Mouse (Mus musculus): Measurements from ENCODE around the gene Sntg2. TPM values are rescaled to one million over a fixed set of nuclear protein-coding genes. Genes with fewer than 3 reads are reported as not detected.

Gene Sntg2
- polyA plus RNA-seq (2015; fragmentation: Nextera tagmentation; extraction: Ambion mirVana), result 2.1 and 3.3 TPM in 2 replicates

GRCm38 (mm10) chr12:30372933-30373501 lies at the start of gene Sntg2:
Gene Sntg2, minus strand, starts transcription at chr12:30373375.
- peak within 1 kb of the TSS; percentile 55 for H3K4me3 ChIP-seq
- under 1% methylated on average over 30 of the region's 39 CpGs for WGBS
- H3K9ac ChIP-seq (replicated peaks), result peak within 1 kb of the TSS; percentile 56
- no peaks in the 10 kb centered on the region for H3K9me3 ChIP-seq
- H3K4me2 ChIP-seq (replicated peaks), result peak within 1 kb of the TSS; percentile 91
- no peak within 1 kb of the TSS for H3K27ac ChIP-seq (replicated peaks)
- H3K4me1 ChIP-seq, result peaks cover 8% of the 10 kb centered on the region
- H3K36me3 ChIP-seq, result no peaks in the 10 kb centered on the region
- no peaks in the 10 kb centered on the region; the same call in 1 of the 2 replicates for H3K27me3 ChIP-seq
- peak; percentile 96 for ATAC-seq (replicated peaks)

DNA sequence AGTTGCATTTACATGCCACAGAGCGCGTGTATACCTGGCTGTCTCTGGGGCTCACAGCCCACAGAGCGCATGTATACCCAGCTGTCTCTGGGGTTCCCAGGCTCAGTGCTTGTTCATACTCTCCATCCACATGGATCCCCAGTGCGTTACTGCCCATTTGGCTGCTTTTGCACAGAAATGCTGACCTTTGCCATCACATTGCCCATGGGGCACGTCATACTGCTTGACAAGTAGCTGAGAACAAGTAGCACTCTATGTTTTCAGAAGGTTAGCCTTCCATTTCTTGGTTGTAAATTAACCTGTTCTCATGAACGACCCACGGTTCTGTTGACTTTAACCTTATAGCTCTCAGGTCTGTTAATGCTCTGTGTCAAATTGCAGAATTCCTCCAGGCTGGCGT lies 43.4 kb upstream of the Sntg2 start:
- no peaks in the 10 kb centered on the region for H3K27me3 ChIP-seq
- H3K9me3 ChIP-seq, result no peaks in the 10 kb centered on the region
- H3K4me2 ChIP-seq (replicated peaks), result no peak overlapping the region
- WGBS, result 95% methylated on average over 8 of the region's 8 CpGs
- no peak for ATAC-seq (replicated peaks)
- no peaks in the 10 kb centered on the region for H3K4me1 ChIP-seq
- H3K27ac ChIP-seq (replicated peaks), result no peak overlapping the region
- no peaks in the 10 kb centered on the region for H3K36me3 ChIP-seq
- H3K9ac ChIP-seq (replicated peaks), result no peak overlapping the region
- no peak overlapping the region for H3K4me3 ChIP-seq

DNA sequence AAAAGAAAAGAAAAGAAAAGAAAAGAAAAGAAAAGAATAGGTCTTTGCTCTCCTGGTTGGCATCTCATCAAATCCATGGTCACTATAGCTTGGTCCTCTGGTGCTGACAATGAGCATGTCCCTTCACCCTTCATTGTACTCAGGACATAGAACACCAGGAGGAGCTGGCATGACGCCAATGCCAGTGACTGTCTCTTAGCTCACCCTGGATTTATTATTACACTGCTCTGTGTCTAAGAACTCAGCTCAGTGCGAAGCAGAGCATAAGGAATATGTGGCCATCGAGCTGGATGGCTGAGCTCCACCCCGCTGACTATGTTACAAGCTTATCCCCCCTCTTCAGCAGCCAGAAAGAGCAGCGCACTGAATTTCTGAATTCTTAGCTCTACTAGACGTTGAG lies 42.8 kb upstream of the Sntg2 start:
- H3K9me3 ChIP-seq, result no peaks in the 10 kb centered on the region
- 69% methylated on average over 6 of the region's 6 CpGs for WGBS
- H3K27me3 ChIP-seq, result no peaks in the 10 kb centered on the region
- H3K9ac ChIP-seq (replicated peaks), result no peak overlapping the region
- no peaks in the 10 kb centered on the region for H3K4me1 ChIP-seq
- H3K4me2 ChIP-seq (replicated peaks), result no peak overlapping the region
- H3K27ac ChIP-seq (replicated peaks), result no peak overlapping the region
- ATAC-seq (replicated peaks), result no peak; the same call in 1 of the 2 replicates
- no peaks in the 10 kb centered on the region for H3K36me3 ChIP-seq
- H3K4me3 ChIP-seq, result no peak overlapping the region

DNA sequence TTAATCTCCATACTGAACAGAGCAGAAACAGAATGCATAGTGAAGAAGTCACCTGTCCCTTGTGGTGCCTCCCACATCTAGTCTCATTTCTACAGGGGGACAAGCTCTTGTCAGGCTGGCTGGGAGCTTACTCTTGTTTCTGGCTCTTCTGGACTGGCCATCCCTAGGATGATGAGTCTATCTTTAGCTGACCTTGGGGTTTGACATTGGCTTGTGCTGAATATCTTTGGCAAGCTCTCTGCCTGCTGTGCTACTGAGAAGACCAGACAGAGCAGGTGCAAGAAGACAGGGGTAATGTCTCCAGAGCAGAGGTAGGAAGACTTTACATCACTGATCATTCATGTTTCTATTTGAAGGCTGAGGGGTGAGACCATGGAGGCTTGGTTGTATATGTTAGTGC lies 29.5 kb upstream of the Sntg2 start:
- no peak for ATAC-seq (replicated peaks)

GRCm38 (mm10) chr12:30400531-30400930 lies 27.4 kb upstream of the Sntg2 start:
- Histone ChIP-seq H3K4me2 (replicated peaks) (no peak overlapping the region), H3K4me3 (no peak overlapping the region), H3K9me3 (no peaks in the 10 kb centered on the region), H3K4me1 (no peaks in the 10 kb centered on the region), H3K27ac (replicated peaks) (no peak overlapping the region), H3K36me3 (no peaks in the 10 kb centered on the region), H3K27me3 (no peaks in the 10 kb centered on the region), H3K9ac (replicated peaks) (no peak overlapping the region)
- WGBS, result 84% methylated on average over 2 of the region's 2 CpGs
- ATAC-seq (replicated peaks), result no peak

More for the DNA sequence above, 29.5 kb upstream of the Sntg2 start:
- H3K9ac ChIP-seq (replicated peaks), result no peak overlapping the region
- H3K36me3 ChIP-seq, result no peaks in the 10 kb centered on the region
- H3K4me1 ChIP-seq, result no peaks in the 10 kb centered on the region
- no peak overlapping the region for H3K27ac ChIP-seq (replicated peaks)
- H3K4me3 ChIP-seq, result no peak overlapping the region
- H3K9me3 ChIP-seq, result no peaks in the 10 kb centered on the region
- no peak overlapping the region for H3K4me2 ChIP-seq (replicated peaks)
- H3K27me3 ChIP-seq, result no peaks in the 10 kb centered on the region

DNA sequence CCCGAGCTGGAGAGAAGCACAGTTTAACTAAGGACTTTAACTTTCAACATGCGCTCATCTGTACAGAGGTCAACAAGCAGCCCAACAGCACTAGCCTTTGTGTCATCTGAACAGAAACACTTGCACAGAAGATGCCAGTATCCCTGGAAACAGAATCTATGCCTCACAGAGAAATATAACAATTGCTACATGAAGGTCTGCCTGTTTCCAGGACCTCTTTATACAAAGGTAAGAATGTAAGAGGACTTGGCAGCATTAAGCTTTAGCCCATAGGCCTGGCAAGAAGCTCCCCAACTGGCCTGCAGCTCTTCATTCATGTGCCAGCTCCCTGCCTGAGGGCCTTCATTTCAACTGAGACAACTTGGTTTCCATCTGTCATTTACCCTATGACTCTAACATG lies 26.9 kb upstream of the Sntg2 start:
- Histone ChIP-seq H3K27ac (replicated peaks) (no peak overlapping the region), H3K4me3 (no peak overlapping the region), H3K4me2 (replicated peaks) (no peak overlapping the region), H3K4me1 (no peaks in the 10 kb centered on the region), H3K9me3 (no peaks in the 10 kb centered on the region), H3K9ac (replicated peaks) (no peak overlapping the region), H3K36me3 (no peaks in the 10 kb centered on the region), H3K27me3 (no peaks in the 10 kb centered on the region)
- WGBS, result 70% methylated on average over 2 of the region's 2 CpGs
- ATAC-seq (replicated peaks), result no peak

DNA sequence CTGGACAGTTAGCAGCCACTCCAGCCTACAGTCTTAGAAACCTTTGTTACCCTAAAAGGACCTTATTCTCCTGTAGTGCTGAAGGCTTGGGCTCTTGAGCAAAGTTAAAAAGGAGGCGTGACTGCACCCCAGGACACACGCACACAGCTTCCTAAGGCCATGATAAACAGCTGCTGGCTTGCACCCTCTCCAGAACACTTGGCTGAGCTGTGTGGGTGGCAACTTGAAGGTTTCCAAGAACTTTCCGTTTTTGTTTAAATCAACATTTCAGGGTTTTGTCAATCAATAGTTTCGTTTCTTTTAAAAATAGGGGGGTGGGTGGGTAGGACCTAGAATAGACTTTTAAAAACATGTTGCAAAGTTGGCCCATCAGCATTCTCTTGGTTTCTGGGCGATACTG lies 882 bp downstream of the Sntg2 start:
- Histone ChIP-seq H3K4me2 (replicated peaks) (peak overlapping the region; percentile 91), H3K4me1 (peaks cover 8% of the 10 kb centered on the region), H3K27ac (replicated peaks) (no peak overlapping the region), H3K36me3 (no peaks in the 10 kb centered on the region), H3K4me3 (peak overlapping the region; percentile 55), H3K27me3 (no peaks in the 10 kb centered on the region; the same call in 1 of the 2 replicates), H3K9me3 (no peaks in the 10 kb centered on the region), H3K9ac (replicated peaks) (no peak overlapping the region)
- no peak for ATAC-seq (replicated peaks)
- 45% methylated on average over 5 of the region's 5 CpGs for WGBS

DNA sequence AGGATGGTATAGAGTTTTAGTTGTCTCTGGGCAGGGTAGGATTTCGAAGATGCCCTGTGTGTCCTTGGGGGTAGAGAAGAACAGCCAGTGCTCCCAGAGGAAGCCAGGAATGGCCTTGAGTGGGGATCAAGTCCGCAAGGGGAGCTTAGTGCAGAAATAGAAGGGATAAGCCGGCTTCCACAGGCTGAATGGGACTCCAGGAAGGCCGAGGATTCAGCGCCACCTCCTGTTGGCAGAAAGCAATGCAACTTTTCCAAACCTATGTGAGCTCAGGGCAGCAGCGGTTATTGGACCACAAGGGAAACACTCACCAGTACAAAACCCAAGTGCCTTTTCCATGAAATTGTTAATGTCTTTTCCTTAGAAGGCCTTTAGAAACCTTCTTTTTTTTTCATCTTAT lies 3.4 kb downstream of the Sntg2 start:
- no peaks in the 10 kb centered on the region for H3K36me3 ChIP-seq
- 8% methylated on average over 6 of the region's 6 CpGs for WGBS
- no peak overlapping the region for H3K9ac ChIP-seq (replicated peaks)
- peaks cover 8% of the 10 kb centered on the region for H3K4me1 ChIP-seq
- peak; percentile 57 for ATAC-seq (replicated peaks)
- no peak overlapping the region for H3K4me3 ChIP-seq
- no peaks in the 10 kb centered on the region for H3K9me3 ChIP-seq
- H3K27me3 ChIP-seq, result no peaks in the 10 kb centered on the region; the same call in 1 of the 2 replicates
- H3K4me2 ChIP-seq (replicated peaks), result no peak overlapping the region
- H3K27ac ChIP-seq (replicated peaks), result no peak overlapping the region

DNA sequence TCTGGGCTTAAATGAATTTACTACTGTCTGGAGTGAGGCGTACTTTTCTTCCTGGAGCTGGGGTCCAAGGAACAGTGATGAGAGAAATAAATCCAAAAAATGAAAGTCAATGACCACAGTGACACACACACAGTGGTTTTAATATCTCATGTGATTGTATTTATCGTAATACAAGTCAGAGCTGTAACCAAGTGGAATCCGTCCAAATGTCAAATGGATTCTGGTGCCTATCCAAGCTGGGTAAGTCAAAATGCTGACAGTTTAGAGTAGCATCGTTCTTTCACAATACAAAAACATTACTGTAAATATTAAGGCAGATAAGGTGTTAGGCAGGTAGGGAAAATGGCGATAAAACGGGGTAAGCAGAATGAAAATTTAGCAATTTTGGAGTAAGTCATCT lies 4.0 kb downstream of the Sntg2 start:
- Histone ChIP-seq H3K9me3 (no peaks in the 10 kb centered on the region), H3K9ac (replicated peaks) (no peak overlapping the region), H3K27me3 (no peaks in the 10 kb centered on the region; the same call in 1 of the 2 replicates), H3K4me2 (replicated peaks) (no peak overlapping the region), H3K27ac (replicated peaks) (no peak overlapping the region), H3K4me3 (no peak overlapping the region), H3K36me3 (no peaks in the 10 kb centered on the region), H3K4me1 (peaks cover 8% of the 10 kb centered on the region)
- WGBS, result 79% methylated on average over 6 of the region's 6 CpGs
- ATAC-seq (replicated peaks), result no peak

- H3K9me3 ChIP-seq, result no peaks in the 10 kb centered on the region
- ATAC-seq (replicated peaks), result no peak
- no peak overlapping the region for H3K4me2 ChIP-seq (replicated peaks)
- no peaks in the 10 kb centered on the region for H3K36me3 ChIP-seq
- H3K9ac ChIP-seq (replicated peaks), result no peak overlapping the region
- no peaks in the 10 kb centered on the region for H3K27me3 ChIP-seq
- H3K4me1 ChIP-seq, result no peaks in the 10 kb centered on the region
- WGBS, result 71% methylated on average over 2 of the region's 2 CpGs
- H3K4me3 ChIP-seq, result no peak overlapping the region
- H3K27ac ChIP-seq (replicated peaks), result no peak overlapping the region
Measured at GRCm38 (mm10) chr12:30362306-30362705, 10.9 kb downstream of the Sntg2 start.

DNA sequence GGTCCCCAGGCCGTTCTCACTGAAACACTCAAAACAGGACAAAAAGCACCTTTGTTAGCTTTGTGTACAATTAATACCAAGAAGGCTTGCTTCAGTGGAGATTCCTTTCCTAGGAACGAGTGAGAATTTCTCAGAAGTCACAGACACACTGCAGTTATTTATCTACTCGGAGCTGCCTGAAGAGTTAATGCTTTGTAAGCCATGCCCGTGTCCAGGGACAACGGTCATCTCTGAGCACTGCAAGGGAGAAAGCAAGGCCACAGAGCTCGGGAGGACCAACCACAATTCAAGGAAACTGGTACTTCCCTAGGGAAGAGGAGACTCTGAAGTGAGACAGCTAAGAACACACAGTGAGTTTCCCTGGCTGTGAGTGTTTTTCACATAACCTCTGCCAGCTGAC lies 15.5 kb downstream of the Sntg2 start:
- no peak overlapping the region for H3K9ac ChIP-seq (replicated peaks)
- 59% methylated on average over 6 of the region's 6 CpGs for WGBS
- no peaks in the 10 kb centered on the region for H3K36me3 ChIP-seq
- no peaks in the 10 kb centered on the region for H3K9me3 ChIP-seq
- no peak overlapping the region for H3K4me3 ChIP-seq
- no peaks in the 10 kb centered on the region for H3K27me3 ChIP-seq
- no peak overlapping the region for H3K27ac ChIP-seq (replicated peaks)
- H3K4me1 ChIP-seq, result no peaks in the 10 kb centered on the region
- H3K4me2 ChIP-seq (replicated peaks), result no peak overlapping the region
- ATAC-seq (replicated peaks), result no peak

DNA sequence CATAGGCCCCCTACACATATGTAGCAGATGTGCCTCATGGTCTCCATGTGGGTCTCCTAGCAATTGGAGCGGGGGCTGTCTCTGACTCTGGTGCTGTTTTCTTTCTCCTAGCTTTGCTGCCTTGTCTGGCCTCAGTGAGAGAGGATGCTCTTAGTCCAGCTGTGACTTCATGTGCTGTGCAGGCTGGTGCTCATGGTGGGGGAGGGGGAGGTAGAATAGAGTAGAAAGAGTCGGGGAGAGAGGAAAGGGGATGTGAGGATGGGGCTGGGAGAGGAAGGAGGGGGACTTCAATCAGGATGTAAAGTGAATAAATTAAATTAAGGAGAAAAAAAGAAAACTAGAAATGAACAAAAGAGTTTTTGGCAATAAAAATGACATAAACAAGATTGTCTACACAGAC lies 20.8 kb downstream of the Sntg2 start:
- no peak for ATAC-seq (replicated peaks)
- Histone ChIP-seq H3K27ac (replicated peaks) (no peak overlapping the region), H3K36me3 (no peaks in the 10 kb centered on the region), H3K4me1 (no peaks in the 10 kb centered on the region), H3K9me3 (no peaks in the 10 kb centered on the region), H3K4me2 (replicated peaks) (no peak overlapping the region), H3K9ac (replicated peaks) (no peak overlapping the region), H3K27me3 (no peaks in the 10 kb centered on the region), H3K4me3 (no peak overlapping the region)
- WGBS, result 62% methylated on average over 2 of the region's 2 CpGs

- Histone ChIP-seq H3K4me1 (no peaks in the 10 kb centered on the region), H3K9ac (replicated peaks) (no peak overlapping the region), H3K36me3 (no peaks in the 10 kb centered on the region), H3K4me3 (no peak overlapping the region), H3K27me3 (no peaks in the 10 kb centered on the region), H3K9me3 (no peaks in the 10 kb centered on the region), H3K4me2 (replicated peaks) (no peak overlapping the region), H3K27ac (replicated peaks) (no peak overlapping the region)
- no peak for ATAC-seq (replicated peaks)
- WGBS, result 66% methylated on average over 1 of the region's 1 CpGs
Measured at GRCm38 (mm10) chr12:30348036-30348435, 25.1 kb downstream of the Sntg2 start.
